In the genomic region with DNA sequence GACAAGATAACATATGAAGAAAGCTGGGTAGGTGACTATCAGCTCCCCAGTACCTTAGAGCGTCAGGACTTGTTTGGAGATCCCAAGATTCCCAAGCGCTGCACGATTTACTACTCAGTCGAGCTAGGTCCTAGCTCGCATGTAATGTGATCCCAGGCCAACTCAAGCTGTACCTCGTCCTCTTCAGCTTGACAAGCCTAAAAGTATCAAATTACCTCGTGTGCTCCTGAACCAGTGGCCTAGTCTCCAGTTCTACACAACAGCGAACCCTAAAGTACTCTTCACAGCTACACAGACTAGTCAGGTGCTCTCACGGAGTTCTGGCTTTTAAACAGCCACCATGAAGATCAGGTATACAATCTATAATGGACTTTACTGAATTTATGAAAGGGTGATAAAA, we compare ENCODE assay signal across 12 mouse cellular contexts. TPM values are rescaled to one million over a fixed set of nuclear protein-coding genes. Genes with fewer than 3 reads are reported as not detected.
A peak's percentile ranks its signal among the peaks of the same experiment; 100 is the strongest.
DNase-seq lines count a peak whose midpoint lies in the region; ATAC-seq and TF ChIP-seq lines count a peak whose summit lies in the region.
"Had no signal": no experiment of that assay in that cellular context is flagged by ENCODE, and none has a peak within 500 bp of the region (broad histone marks: within the 10 kb centered on the region; RNA-seq: fewer than 3 reads in every experiment).

No protein-coding gene starts in this region.

- ATAC-seq in kidney, embryonic 15.5 days (replicated peaks; ENCODE audit: low FRiP score): peak; percentile 95
- peak; percentile 62; the same call in 1 of the 2 replicates for ATAC-seq in intestine, embryonic 16.5 days
- ATAC-seq: midbrain, embryonic 15.5 days had no signal

- 10% methylated on average over 9 of the region's 9 CpGs for WGBS in kidney, embryonic 15.5 days
- 46% methylated on average over 9 of the region's 9 CpGs for WGBS in kidney, adult 2 months
- 38% methylated on average over 9 of the region's 9 CpGs for WGBS in intestine, embryonic 16.5 days

- no peak for TF ChIP-seq CTCF in kidney, adult 2 months (conservative IDR thresholded peaks at IDR 0.05; ENCODE audit: insufficient read depth, insufficient read length, low read depth, low read length)

- H3K4me2 ChIP-seq in kidney, embryonic 15.5 days: no peak overlapping the region
- H3K4me2 ChIP-seq in intestine, embryonic 16.5 days (ENCODE audit: low read depth, low read length): no peak overlapping the region
- H3K4me2 ChIP-seq: heart, embryonic 13.5 days; hindbrain, embryonic 13.5 days; midbrain, embryonic 15.5 days had no signal

- no peak for TF ChIP-seq POLR2A in kidney, adult 2 months (IDR thresholded peaks at IDR 0.05; ENCODE audit: low read depth, low read length)

- no peaks in the 10 kb centered on the region for H3K36me3 ChIP-seq in kidney, embryonic 15.5 days
- no peaks in the 10 kb centered on the region for H3K36me3 ChIP-seq in kidney, adult 2 months (ENCODE audit: control insufficient read depth, insufficient read depth, low read length)
- H3K36me3 ChIP-seq in intestine, embryonic 16.5 days (ENCODE audit: control insufficient read depth, insufficient read depth, low read length): no peaks in the 10 kb centered on the region
- H3K36me3 ChIP-seq: heart, embryonic 13.5 days; hindbrain, embryonic 13.5 days; midbrain, embryonic 15.5 days had no signal

- no peaks in the 10 kb centered on the region for H3K9me3 ChIP-seq in kidney, embryonic 15.5 days (replicated peaks)
- H3K9me3 ChIP-seq in intestine, embryonic 16.5 days (ENCODE audit: control insufficient read depth, low read length): no peaks in the 10 kb centered on the region; the same call in 1 of the 2 replicates

- H3K4me1 ChIP-seq in kidney, embryonic 15.5 days: peaks cover 17% of the 10 kb centered on the region
- no peaks in the 10 kb centered on the region for H3K4me1 ChIP-seq in kidney, adult 2 months (ENCODE audit: control insufficient read depth, insufficient read depth, low read length)
- peaks cover 9% of the 10 kb centered on the region; the same call in 1 of the 2 replicates for H3K4me1 ChIP-seq in intestine, embryonic 16.5 days (ENCODE audit: control insufficient read depth, insufficient read depth, low read length)
- H3K4me1 ChIP-seq: hindbrain, embryonic 13.5 days; midbrain, embryonic 15.5 days had no signal

- H3K4me3 ChIP-seq in kidney, embryonic 15.5 days (replicated peaks): no peak overlapping the region
- H3K4me3 ChIP-seq in kidney, adult 2 months (ENCODE audit: insufficient read depth, low read depth, low read length): no peak overlapping the region
- H3K4me3 ChIP-seq in intestine, embryonic 16.5 days (ENCODE audit: low read length): no peak overlapping the region
- H3K4me3 ChIP-seq: heart, embryonic 13.5 days; hindbrain, embryonic 13.5 days; midbrain, embryonic 15.5 days had no signal

- peak overlapping the region; percentile 27; the same call in 1 of the 2 replicates for H3K27ac ChIP-seq in kidney, embryonic 15.5 days
- H3K27ac ChIP-seq in kidney, adult 2 months (ENCODE audit: insufficient read depth, low read depth, low read length): no peak overlapping the region
- no peak overlapping the region for H3K27ac ChIP-seq in intestine, embryonic 16.5 days (ENCODE audit: low read length)
- H3K27ac ChIP-seq: heart, embryonic 13.5 days; hindbrain, embryonic 13.5 days; midbrain, embryonic 15.5 days had no signal

- H3K27me3 ChIP-seq in kidney, embryonic 15.5 days: no peaks in the 10 kb centered on the region
- no peaks in the 10 kb centered on the region for H3K27me3 ChIP-seq in kidney, adult 2 months (replicated peaks; ENCODE audit: control insufficient read depth, insufficient read depth, low read length)
- no peaks in the 10 kb centered on the region for H3K27me3 ChIP-seq in intestine, embryonic 16.5 days (replicated peaks; ENCODE audit: control insufficient read depth, insufficient read depth, low read length)
- H3K27me3 ChIP-seq: heart, embryonic 13.5 days; hindbrain, embryonic 13.5 days; midbrain, embryonic 15.5 days had no signal

- no peak overlapping the region for H3K9ac ChIP-seq in kidney, embryonic 15.5 days
- no peak overlapping the region for H3K9ac ChIP-seq in intestine, embryonic 16.5 days (ENCODE audit: low read depth, low read length)
- H3K9ac ChIP-seq: heart, embryonic 13.5 days; hindbrain, embryonic 13.5 days; midbrain, embryonic 15.5 days had no signal

- DNase-seq in kidney, adult 2 months: no peak
- DNase-seq in embryo, embryonic 10 days (ENCODE audit: low spot score): peak; percentile 78
- DNase-seq in embryo, embryonic 9.5 days (ENCODE audit: extremely low spot score): peak; percentile 37
- DNase-seq in thymus, postnatal 4 days: no peak
- DNase-seq in cerebellum, adult 9-10 months: no peak
- DNase-seq: kidney, postnatal 10 days; lung, postnatal 14 days had no signal

RNA-seq across cellular contexts. Expression of gene Tmem131l, which starts 45.5 kb away (rescaled TPM):
- polyA plus RNA-seq in kidney, embryonic 15.5 days (2015; fragmentation: Nextera tagmentation; extraction: Ambion mirVana): 35.2 and 37.5 TPM in 2 replicates
- 8.8 and 9.8 TPM in 2 replicates for polyA plus RNA-seq in kidney, adult 2 months (2012; rRNA removed)
- 18.2 and 19.8 TPM in 2 replicates for polyA plus RNA-seq in intestine, embryonic 16.5 days (2015; fragmentation: Nextera tagmentation; extraction: Ambion mirVana)

Comparison
In these comparisons a context has a peak if more than half of its experiments do, and no peak if none do; other contexts are left out.
1. DNase-seq: peak in embryo, embryonic 10 days (single experiment) and embryo, embryonic 9.5 days (single experiment); none in kidney, adult 2 months (single experiment), thymus, postnatal 4 days (single experiment) and cerebellum, adult 9-10 months (single experiment).